Mouse (Mus musculus): Measurements from ENCODE around the gene Slc38a1.

GRCm38 (mm10) chr15:96543181-96543828, 99.4 kb downstream of the Slc38a1 start:
- no peak for TF ChIP-seq CTCF (IDR thresholded peaks at IDR 0.05; ENCODE audit: insufficient read depth, low read depth, low read length)
- no peak for TF ChIP-seq POLR2A (IDR thresholded peaks at IDR 0.05; ENCODE audit: insufficient read depth, low read depth, low read length)

Measured in olfactory bulb, adult 2 months (tissue).